Mouse (Mus musculus) midbrain, embryonic 16.5 days (tissue): Measurements from ENCODE around the gene Dnajb12. TPM values are rescaled to one million over a fixed set of nuclear protein-coding genes. Genes with fewer than 3 reads are reported as not detected.

Experiments
- ATAC-seq: fragments of 200-750 bp; cut with Nextera tagmentation; 2 replicates; pipeline ENCODE4 v1.8.0; 2017; ENCODE audit warnings: moderate TSS enrichment
- H3K27ac ChIP-seq: fragments of 300-500 bp; sonication (generic); 2 replicates; pipeline ENCODE4 v1.5.1; 2014; ENCODE audit warnings: mild to moderate bottlenecking, low read length, mixed read lengths
- H3K27me3 ChIP-seq: fragments of 300-500 bp; sonication (generic); 2 replicates; pipeline ENCODE4 v1.6.1; 2014; ENCODE audit warnings: low read depth, low read length, mixed read lengths; ENCODE audit not compliant: control insufficient read depth, insufficient read depth
- H3K36me3 ChIP-seq: fragments of 300-500 bp; sonication (generic); 2 replicates; pipeline ENCODE4 v1.6.1; 2014; ENCODE audit warnings: mild to moderate bottlenecking, low read length, moderate library complexity, mixed read lengths; ENCODE audit not compliant: control insufficient read depth, insufficient read depth
- H3K4me1 ChIP-seq: fragments of 300-500 bp; sonication (generic); 2 replicates; pipeline ENCODE4 v1.6.1; 2014; ENCODE audit warnings: mild to moderate bottlenecking, low read length, mixed read lengths; ENCODE audit not compliant: control insufficient read depth, insufficient read depth
- H3K4me2 ChIP-seq: fragments of 300-500 bp; sonication (generic); 2 replicates; pipeline ENCODE4 v1.6.1; 2014; ENCODE audit warnings: mild to moderate bottlenecking, low read length, mixed read lengths
- H3K4me3 ChIP-seq: fragments of 300-500 bp; sonication (generic); 2 replicates; pipeline ENCODE4 v1.5.1; 2014; ENCODE audit warnings: low read depth, mild to moderate bottlenecking, low read length, moderate library complexity, mixed read lengths
- H3K9ac ChIP-seq: fragments of 300-500 bp; sonication (generic); 2 replicates; pipeline ENCODE4 v1.6.1; 2014; ENCODE audit warnings: low read depth, low read length, mixed read lengths
- H3K9me3 ChIP-seq: fragments of 300-500 bp; sonication (generic); replicated peaks from 2 replicates; pipeline ENCODE4 v1.6.1; 2014; ENCODE audit warnings: mild to moderate bottlenecking, low read length, mixed read lengths; ENCODE audit not compliant: control insufficient read depth, poor library complexity, severe bottlenecking
- WGBS: fragments of 180-500 bp; shearing (Covaris S2); extraction: QIAGEN DNeasy Blood & Tissue Kit; methylation state at CpG from one replicate; pipeline ENCODE4 v1.1.7; 2014; 5-methylcytosine and 5-hydroxymethylcytosine counted together
- polyA plus RNA-seq: library from polyadenylated mRNA; unstranded; fragments of >200 nt; fragmentation: Nextera tagmentation; extraction: Ambion mirVana; gene quantifications from 2 replicates; pipeline ENCODE4 v1.2.1, GENCODE M21; 2015

Gene Dnajb12
- polyA plus RNA-seq, 1 experiment from 2014 or later = 18.5 TPM

DNA sequence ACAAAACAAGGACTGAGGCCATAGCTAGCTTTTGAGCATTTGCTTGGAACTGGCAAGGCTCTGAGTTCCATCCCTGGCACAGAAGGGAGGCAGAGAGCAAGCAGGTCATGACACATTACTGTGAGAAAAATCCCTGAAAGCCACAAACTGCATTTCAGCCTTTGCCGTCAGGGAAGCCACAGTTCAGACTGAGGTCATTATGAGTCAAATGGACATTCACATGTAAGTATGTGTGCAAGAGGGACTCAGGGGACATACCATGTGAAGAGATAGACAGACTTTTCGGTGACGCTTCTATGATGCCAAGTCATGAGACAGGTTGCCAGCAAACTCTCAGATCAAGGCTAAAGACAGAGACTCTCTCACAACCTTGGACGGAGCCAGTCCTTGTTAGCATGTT, 38.8 kb downstream of the Dnajb12 start:
- ATAC-seq = no peak
- Histone ChIP-seq H3K27me3 (no peaks in the 10 kb centered on the region), H3K36me3 (no peaks in the 10 kb centered on the region), H3K9me3 (no peaks in the 10 kb centered on the region), H3K4me1 (peaks cover 23% of the 10 kb centered on the region), H3K9ac (no peak overlapping the region), H3K27ac (no peak overlapping the region), H3K4me3 (no peak overlapping the region), H3K4me2 (no peak overlapping the region)
- WGBS = 94% methylated on average over 4 of the region's 4 CpGs

DNA sequence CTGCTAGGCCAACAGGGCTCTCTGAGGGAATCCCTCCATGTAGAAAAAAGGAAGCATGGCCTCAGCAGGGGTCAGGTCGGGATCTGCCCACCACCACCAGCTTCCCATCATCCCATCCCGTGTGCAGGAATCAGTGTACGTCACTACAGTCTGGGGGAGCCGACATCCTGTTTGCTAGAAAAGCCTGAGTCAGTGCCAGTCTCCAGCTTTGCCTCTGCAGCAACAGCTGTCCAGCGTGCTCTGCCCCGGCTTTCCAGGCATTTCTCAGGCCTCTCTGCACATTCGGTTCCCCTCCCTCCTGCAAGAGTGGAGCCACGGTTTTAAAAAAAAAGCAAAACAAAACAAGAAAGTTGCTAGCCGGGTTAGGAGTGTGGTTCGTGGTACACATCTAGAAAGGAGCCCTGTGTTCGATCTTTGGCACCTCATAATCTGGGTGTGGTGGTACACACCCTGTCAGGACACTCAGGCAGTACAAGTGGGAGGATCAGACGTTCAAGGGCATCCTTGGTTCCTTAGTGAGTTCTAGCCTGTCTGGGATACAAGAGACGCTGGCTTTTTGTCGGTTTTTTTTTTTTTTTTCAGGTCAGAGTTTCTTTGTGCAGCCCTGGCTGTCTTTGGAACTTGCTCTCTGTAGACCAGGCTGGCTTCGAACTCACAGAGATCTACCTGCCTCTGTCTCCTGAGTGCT, 40.3 kb downstream of the Dnajb12 start:
- no peaks in the 10 kb centered on the region for H3K9me3 ChIP-seq
- H3K4me2 ChIP-seq = no peak overlapping the region
- H3K27ac ChIP-seq = no peak overlapping the region
- 53% methylated on average over 15 of the region's 15 CpGs for WGBS
- H3K4me1 ChIP-seq = peaks cover 23% of the 10 kb centered on the region
- no peaks in the 10 kb centered on the region for H3K27me3 ChIP-seq
- no peaks in the 10 kb centered on the region for H3K36me3 ChIP-seq
- ATAC-seq = no peak
- no peak overlapping the region for H3K4me3 ChIP-seq
- no peak overlapping the region; the same call in 1 of the 2 replicates for H3K9ac ChIP-seq

DNA sequence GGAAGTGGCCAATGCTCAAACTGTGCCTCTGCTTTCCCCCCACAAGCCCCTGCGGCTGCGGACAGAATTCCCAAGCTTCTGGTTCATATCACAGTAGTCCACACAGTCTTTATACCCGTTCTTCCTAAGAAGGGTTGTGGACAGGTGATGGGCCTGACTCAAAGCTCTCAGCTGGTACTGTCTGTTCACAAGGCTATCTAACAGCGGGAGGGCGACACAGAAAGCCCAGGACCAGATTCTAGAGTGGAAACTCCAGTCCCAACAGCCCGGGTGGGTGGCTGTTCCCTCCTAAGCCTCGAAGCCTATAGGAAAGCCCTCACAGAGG, 41.1 kb downstream of the Dnajb12 start:
- 24% methylated on average over 7 of the region's 7 CpGs for WGBS
- H3K27ac ChIP-seq = peak overlapping the region; percentile 80
- ATAC-seq = peak; percentile 19; the same call in 1 of the 2 replicates
- peak overlapping the region; percentile 85 for H3K4me2 ChIP-seq
- H3K36me3 ChIP-seq = no peaks in the 10 kb centered on the region
- peak overlapping the region; percentile 38 for H3K4me3 ChIP-seq
- H3K9ac ChIP-seq = peak overlapping the region; percentile 63
- H3K9me3 ChIP-seq = no peaks in the 10 kb centered on the region
- no peaks in the 10 kb centered on the region for H3K27me3 ChIP-seq
- peaks cover 23% of the 10 kb centered on the region for H3K4me1 ChIP-seq

DNA sequence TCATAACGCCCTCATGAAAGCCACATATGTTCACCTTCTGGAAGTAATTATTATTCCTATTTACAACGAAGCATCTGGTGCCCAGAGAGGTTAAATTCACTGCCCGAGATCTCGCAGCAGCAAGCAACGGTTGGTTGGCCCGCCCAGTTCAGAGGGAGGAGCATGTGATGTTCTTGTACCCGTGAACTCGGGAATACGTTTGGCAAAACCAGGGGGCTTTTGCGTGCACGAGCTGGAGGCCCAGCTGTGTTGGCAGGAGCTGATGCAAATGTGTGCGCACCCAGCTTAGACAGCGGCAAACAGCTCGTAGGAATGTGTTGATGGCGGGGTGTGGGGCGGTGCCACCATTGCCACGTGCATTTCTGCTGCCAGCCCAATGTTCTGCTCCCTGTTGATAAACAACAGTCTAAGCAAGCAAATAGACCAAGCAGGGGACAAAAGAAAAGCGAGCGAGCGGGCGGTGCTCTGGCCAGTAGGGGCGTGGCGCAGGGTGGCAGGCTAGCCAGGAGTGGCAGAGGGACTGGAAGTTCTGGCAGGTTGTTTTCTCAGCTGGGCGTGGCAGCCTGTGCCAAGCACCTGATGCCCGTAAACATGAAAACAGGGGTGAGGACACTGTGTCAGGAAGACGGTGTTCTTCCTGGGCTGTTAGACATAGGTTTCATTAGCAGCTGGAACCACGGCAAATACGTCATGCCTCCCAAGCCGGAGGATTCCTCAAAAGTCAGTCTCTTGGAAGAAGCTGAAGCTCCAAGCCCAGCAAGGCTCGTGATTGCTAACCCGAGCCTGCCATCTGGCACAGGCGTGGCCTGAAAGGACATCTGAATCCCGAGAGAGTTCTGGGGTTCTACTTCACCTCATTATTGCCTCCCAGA, 41.7 kb downstream of the Dnajb12 start:
- peaks cover 23% of the 10 kb centered on the region for H3K4me1 ChIP-seq
- H3K4me3 ChIP-seq = peak overlapping the region; percentile 38
- H3K9me3 ChIP-seq = no peaks in the 10 kb centered on the region
- H3K27me3 ChIP-seq = no peaks in the 10 kb centered on the region
- WGBS = 4% methylated on average over 33 of the region's 33 CpGs
- peak overlapping the region; percentile 80 for H3K27ac ChIP-seq
- peak overlapping the region; percentile 63 for H3K9ac ChIP-seq
- peak; percentile 75 for ATAC-seq
- H3K36me3 ChIP-seq = no peaks in the 10 kb centered on the region
- H3K4me2 ChIP-seq = peak overlapping the region; percentile 85

DNA sequence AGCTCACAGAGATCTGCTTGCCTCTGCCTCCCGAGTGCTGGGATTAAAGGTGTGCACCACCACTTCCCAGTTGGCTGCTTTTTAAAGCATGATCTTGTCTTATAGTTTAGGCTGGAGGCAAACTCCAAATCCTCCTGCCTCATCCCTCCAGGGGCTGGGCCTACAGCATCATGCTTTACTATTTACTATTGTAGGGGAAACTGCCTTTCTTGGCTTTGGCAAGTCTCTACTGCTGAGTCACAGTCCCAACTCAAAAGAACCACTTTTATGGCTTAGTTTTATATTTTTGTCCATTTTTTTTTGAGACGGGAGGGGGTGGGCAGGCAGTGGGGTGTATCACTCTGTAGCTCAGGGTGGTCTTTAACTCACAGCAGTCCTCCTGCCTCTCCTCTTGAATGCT, 44.1 kb downstream of the Dnajb12 start:
- no peak for ATAC-seq
- WGBS = 86% methylated on average over 2 of the region's 2 CpGs
- no peak overlapping the region for H3K4me3 ChIP-seq
- H3K36me3 ChIP-seq = no peaks in the 10 kb centered on the region
- no peak overlapping the region for H3K27ac ChIP-seq
- peaks cover 13% of the 10 kb centered on the region for H3K4me1 ChIP-seq
- no peaks in the 10 kb centered on the region for H3K27me3 ChIP-seq
- no peak overlapping the region for H3K4me2 ChIP-seq
- no peaks in the 10 kb centered on the region for H3K9me3 ChIP-seq
- H3K9ac ChIP-seq = no peak overlapping the region

DNA sequence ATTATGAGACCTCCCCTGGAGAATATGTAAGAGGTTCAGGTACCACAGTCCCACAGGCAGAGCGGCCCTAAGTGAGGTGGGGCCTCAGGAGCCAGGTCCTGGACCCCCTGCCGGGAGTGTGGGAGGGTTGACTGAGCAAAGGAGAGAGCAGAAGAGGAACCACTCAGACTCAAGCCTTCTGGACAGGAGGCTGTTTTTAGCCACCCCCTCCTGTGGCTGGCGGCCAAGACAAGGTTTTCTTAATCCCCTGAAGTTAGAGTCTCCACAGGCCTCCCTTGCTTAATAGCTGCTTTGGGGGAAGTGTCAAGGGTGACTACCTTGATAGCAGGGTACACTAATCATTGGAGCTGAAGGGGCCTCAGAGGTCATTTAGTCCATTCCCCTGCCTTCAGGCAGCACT, 44.9 kb downstream of the Dnajb12 start:
- H3K27ac ChIP-seq = no peak overlapping the region
- 23% methylated on average over 3 of the region's 3 CpGs for WGBS
- no peak for ATAC-seq
- H3K4me2 ChIP-seq = no peak overlapping the region
- H3K27me3 ChIP-seq = no peaks in the 10 kb centered on the region
- H3K36me3 ChIP-seq = no peaks in the 10 kb centered on the region
- no peak overlapping the region for H3K4me3 ChIP-seq
- peaks cover 13% of the 10 kb centered on the region for H3K4me1 ChIP-seq
- no peak overlapping the region for H3K9ac ChIP-seq
- no peaks in the 10 kb centered on the region for H3K9me3 ChIP-seq

DNA sequence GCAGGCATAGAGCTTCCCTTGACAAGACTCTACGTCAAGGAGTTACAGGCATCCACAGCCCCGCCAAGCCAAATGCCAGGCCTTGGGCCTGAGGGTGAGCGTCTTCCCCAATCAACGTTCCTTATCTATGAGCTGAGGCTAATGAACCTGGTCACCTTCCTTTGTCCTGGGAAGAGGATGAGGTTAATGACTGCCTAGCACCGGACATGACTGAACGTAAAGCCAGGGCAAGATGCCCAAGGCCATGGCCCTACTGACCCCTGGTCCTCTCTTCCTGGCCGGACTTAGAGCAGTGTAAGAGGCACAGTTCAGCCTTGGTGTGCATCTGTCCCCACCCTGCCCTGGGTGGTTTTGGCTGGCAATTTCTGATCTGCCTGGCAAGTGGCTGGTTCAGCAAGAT, 49.8 kb downstream of the Dnajb12 start:
- Histone ChIP-seq H3K9ac (no peak overlapping the region), H3K27ac (no peak overlapping the region), H3K4me1 (peaks cover 3% of the 10 kb centered on the region), H3K4me3 (no peak overlapping the region), H3K4me2 (no peak overlapping the region), H3K27me3 (no peaks in the 10 kb centered on the region), H3K36me3 (no peaks in the 10 kb centered on the region), H3K9me3 (no peaks in the 10 kb centered on the region)
- WGBS = 89% methylated on average over 7 of the region's 7 CpGs
- no peak for ATAC-seq

DNA sequence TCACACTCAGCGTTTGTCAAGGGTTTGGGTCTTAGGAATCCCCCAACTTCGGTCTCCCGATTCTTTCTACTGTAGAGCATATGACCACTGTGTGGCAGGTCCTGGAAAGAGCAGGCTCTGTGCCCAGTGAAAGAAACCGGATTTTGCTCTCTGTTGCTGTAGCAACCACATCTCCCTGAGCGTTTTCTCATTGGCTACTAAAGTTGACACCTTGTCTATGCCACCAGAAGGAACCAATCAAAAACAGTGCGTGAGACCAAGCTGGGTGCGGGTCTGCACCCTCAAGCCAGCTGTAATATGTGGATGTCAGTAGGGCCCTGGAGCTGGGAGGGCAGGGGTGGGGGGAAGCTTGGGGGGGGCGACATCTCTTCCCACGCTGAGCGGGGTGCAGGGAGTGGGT, 51.6 kb downstream of the Dnajb12 start:
- H3K9me3 ChIP-seq = no peaks in the 10 kb centered on the region
- H3K36me3 ChIP-seq = no peaks in the 10 kb centered on the region
- peak overlapping the region; percentile 41; the same call in 1 of the 2 replicates for H3K9ac ChIP-seq
- H3K27ac ChIP-seq = peak overlapping the region; percentile 80
- H3K4me1 ChIP-seq = peaks cover 3% of the 10 kb centered on the region
- WGBS = 19% methylated on average over 10 of the region's 10 CpGs
- no peak overlapping the region for H3K4me3 ChIP-seq
- H3K4me2 ChIP-seq = peak overlapping the region; percentile 26
- no peaks in the 10 kb centered on the region for H3K27me3 ChIP-seq
- ATAC-seq = peak; percentile 96

DNA sequence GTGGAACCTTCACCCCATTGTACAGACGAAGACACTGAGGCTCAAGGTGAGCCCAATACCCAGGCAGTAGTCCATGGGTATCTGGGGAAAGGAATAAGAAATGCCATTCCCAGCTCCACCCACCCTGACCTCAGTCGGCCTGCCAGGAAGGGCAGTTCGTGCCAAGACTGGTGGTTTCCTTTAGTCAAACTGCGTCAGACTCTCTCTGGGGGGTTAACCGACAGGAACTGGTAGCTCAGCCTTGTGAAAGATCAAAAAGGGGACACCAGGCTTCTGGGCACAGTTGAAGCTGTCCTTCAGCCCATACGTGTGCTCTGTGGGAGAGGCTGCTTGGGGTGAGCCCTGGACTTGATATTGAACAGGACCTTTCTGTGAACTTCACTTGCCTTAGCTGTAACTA, 53.2 kb downstream of the Dnajb12 start:
- Histone ChIP-seq H3K4me1 (peaks cover 3% of the 10 kb centered on the region), H3K4me3 (no peak overlapping the region), H3K27me3 (no peaks in the 10 kb centered on the region), H3K9ac (no peak overlapping the region), H3K27ac (no peak overlapping the region), H3K36me3 (no peaks in the 10 kb centered on the region), H3K4me2 (no peak overlapping the region), H3K9me3 (no peaks in the 10 kb centered on the region)
- WGBS = 83% methylated on average over 6 of the region's 6 CpGs
- no peak for ATAC-seq
